Mouse (Mus musculus) cerebellum, postnatal 36 days (tissue): ENCODE measurements around the gene Tubb3.
"Not testable (repeated sequence)": the region's sequence is repeated elsewhere in the genome, so short reads cannot be mapped to it uniquely, and the experiment has no call there.

Experiments used
- DNase-seq, 2 experiments: peaks; one replicate each; pipeline ENCODE4 v3.0.0; 2021 to 2022; ENCODE audit warnings: mixed read lengths in 2 of 2

Gene Tubb3

GRCm38 (mm10) chr8:123433241-123433974 lies 22.2 kb downstream of the Tubb3 start:
- not testable (repeated sequence) for DNase-seq

GRCm38 (mm10) chr8:123441788-123442187 lies 30.6 kb downstream of the Tubb3 start:
- no peak for DNase-seq

- no peak for DNase-seq
Measured at GRCm38 (mm10) chr8:123442351-123442750, 31.1 kb downstream of the Tubb3 start.

- peak; percentile 98 to 100 for DNase-seq
Measured at GRCm38 (mm10) chr8:123442871-123443575, 31.8 kb downstream of the Tubb3 start.

- no peak for DNase-seq
Measured at GRCm38 (mm10) chr8:123443576-123443921, 32.3 kb downstream of the Tubb3 start.

GRCm38 (mm10) chr8:123444131-123444530 lies 32.9 kb downstream of the Tubb3 start:
- DNase-seq: no peak

GRCm38 (mm10) chr8:123445981-123446380 lies 34.8 kb downstream of the Tubb3 start:
- no peak for DNase-seq

- no peak for DNase-seq
Measured at GRCm38 (mm10) chr8:123446799-123447198, 35.6 kb downstream of the Tubb3 start.

- DNase-seq: no peak
Measured at GRCm38 (mm10) chr8:123450783-123451182, 39.6 kb downstream of the Tubb3 start.

GRCm38 (mm10) chr8:123451747-123452146 lies 40.5 kb downstream of the Tubb3 start:
- not testable (repeated sequence) for DNase-seq

GRCm38 (mm10) chr8:123452149-123452548 lies 40.9 kb downstream of the Tubb3 start:
- DNase-seq: no peak

GRCm38 (mm10) chr8:123453291-123453690 lies 42.1 kb downstream of the Tubb3 start:
- no peak for DNase-seq

GRCm38 (mm10) chr8:123453951-123454350 lies 42.7 kb downstream of the Tubb3 start:
- no peak for DNase-seq

GRCm38 (mm10) chr8:123454559-123454958 lies 43.3 kb downstream of the Tubb3 start:
- DNase-seq: no peak

- no peak for DNase-seq
Measured at GRCm38 (mm10) chr8:123463651-123464050, 52.4 kb downstream of the Tubb3 start.

GRCm38 (mm10) chr8:123467476-123467875 lies 56.3 kb downstream of the Tubb3 start:
- DNase-seq: no peak
